Mouse (Mus musculus): ENCODE data around the gene Nkx2-2. TPM values are rescaled to one million over a fixed set of nuclear protein-coding genes. Genes with fewer than 3 reads are reported as not detected.

Gene Nkx2-2
- polyA plus RNA-seq, 1 experiment from 2014 or later = 1.4 TPM

DNA sequence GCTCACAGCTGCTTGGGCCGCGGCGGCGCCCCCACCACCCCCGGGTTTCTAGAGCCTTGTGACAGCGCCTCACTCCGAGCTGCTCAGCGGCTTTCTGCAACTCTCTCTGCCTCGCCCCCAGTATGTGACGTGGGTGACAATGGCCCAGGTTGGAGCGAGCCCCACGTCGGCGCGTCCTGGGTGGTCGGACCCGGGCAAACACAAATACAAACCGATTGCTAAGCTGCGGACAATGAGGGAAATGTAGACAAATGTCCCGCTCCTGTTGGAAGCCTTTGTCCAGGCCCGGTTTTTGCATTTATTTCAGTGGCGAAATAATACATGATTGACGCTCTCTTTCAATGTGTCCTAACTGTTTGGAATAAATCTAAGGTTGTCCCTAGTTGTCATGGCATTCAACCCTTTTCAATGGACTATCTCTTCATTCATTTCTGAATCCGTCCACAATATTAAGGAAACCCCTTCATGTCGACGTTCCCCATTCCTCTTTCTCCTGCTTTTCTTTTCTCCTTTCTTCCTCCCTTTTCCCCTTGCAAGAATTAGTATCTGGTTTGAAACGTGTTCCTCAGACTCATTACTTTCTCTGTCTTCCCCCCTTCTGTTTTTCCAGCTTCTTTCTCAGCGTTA is 5.9 kb downstream of the Nkx2-2 start:
- Histone ChIP-seq H3K4me1 (replicated peaks) (peaks cover 28% of the 10 kb centered on the region), H3K4me3 (no peak overlapping the region), H3K27ac (no peak overlapping the region), H3K9me3 (no peaks in the 10 kb centered on the region), H3K4me2 (0 out of 2 replicates have a peak overlapping the region, but pooled peaks have one; percentile 17), H3K36me3 (no peaks in the 10 kb centered on the region), H3K27me3 (peaks cover 94% of the 10 kb centered on the region), H3K9ac (no peak overlapping the region)
- WGBS = under 1% methylated on average over 28 of the region's 28 CpGs
- ATAC-seq (ENCODE audit: low FRiP score) = peak; percentile 53; the same call in 1 of the 2 replicates

GRCm38 (mm10) chr2:147187061-147187870 is 6.8 kb downstream of the Nkx2-2 start:
- H3K36me3 ChIP-seq = no peaks in the 10 kb centered on the region
- H3K9me3 ChIP-seq = no peaks in the 10 kb centered on the region
- H3K27ac ChIP-seq = no peak overlapping the region
- peaks cover 26% of the 10 kb centered on the region for H3K4me1 ChIP-seq (replicated peaks)
- H3K27me3 ChIP-seq = peaks cover 94% of the 10 kb centered on the region
- H3K9ac ChIP-seq = no peak overlapping the region
- WGBS = under 1% methylated on average over 32 of the region's 33 CpGs
- no peak overlapping the region for H3K4me3 ChIP-seq
- 0 out of 2 replicates have a peak overlapping the region, but pooled peaks have one; percentile 17 for H3K4me2 ChIP-seq
- ATAC-seq (ENCODE audit: low FRiP score) = no peak

DNA sequence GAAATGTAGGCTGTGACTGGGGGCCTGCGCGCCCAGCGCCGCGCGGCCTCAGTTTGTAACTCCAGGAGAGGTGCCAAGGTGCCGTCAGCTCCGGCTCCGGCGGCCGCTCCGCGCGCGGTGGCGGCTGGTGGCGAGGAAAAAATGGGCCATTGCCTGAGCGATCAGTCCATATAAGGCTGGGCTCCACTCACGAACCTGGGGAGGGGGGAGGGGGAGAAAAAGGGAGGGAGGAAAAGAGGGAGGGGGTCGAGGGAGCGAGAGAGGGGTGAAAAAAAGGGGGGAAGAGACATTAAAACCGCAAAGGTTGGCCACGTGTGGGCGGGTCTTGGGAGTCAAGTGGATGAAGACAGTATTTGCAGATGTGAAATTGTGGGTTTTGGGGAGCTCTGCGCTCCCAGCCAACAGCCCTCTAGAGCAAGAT is 7.8 kb downstream of the Nkx2-2 start:
- under 1% methylated on average over 21 of the region's 25 CpGs for WGBS
- no peaks in the 10 kb centered on the region for H3K9me3 ChIP-seq
- no peaks in the 10 kb centered on the region for H3K36me3 ChIP-seq
- peak overlapping the region; percentile 20; the same call in 1 of the 2 replicates for H3K4me2 ChIP-seq
- H3K4me1 ChIP-seq (replicated peaks) = peaks cover 26% of the 10 kb centered on the region
- H3K4me3 ChIP-seq = peak overlapping the region; percentile 27; the same call in 1 of the 2 replicates
- ATAC-seq (ENCODE audit: low FRiP score) = no peak
- H3K27me3 ChIP-seq = peaks cover 96% of the 10 kb centered on the region
- H3K27ac ChIP-seq = 0 out of 2 replicates have a peak overlapping the region, but pooled peaks have one; percentile 45
- no peak overlapping the region for H3K9ac ChIP-seq

DNA sequence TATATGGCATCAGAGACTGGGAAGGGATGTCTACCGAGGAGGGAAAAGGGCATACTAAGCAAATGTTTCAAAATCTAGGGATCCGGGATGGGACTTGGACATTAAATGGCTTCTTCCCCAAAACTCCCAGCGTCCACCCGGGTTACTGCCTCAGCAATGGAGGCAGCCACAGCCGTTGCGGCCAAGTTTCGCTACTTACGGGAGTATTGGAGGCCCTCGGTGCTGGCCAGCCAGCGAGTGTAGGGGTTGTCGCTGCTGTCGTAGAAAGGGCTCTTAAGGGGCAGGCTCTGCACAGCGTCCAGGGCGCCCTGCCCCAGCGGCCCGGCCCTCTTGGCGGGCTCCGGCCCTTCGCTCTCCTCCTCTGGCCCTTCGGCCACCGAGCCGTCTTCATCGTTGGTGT is 8.5 kb downstream of the Nkx2-2 start:
- peaks cover 33% of the 10 kb centered on the region for H3K4me1 ChIP-seq (replicated peaks)
- H3K9me3 ChIP-seq = no peaks in the 10 kb centered on the region
- H3K27ac ChIP-seq = peak overlapping the region; percentile 45
- WGBS = under 1% methylated on average over 23 of the region's 23 CpGs
- H3K4me3 ChIP-seq = peak overlapping the region; percentile 27
- no peak for ATAC-seq (ENCODE audit: low FRiP score)
- H3K4me2 ChIP-seq = peak overlapping the region; percentile 20
- no peaks in the 10 kb centered on the region for H3K36me3 ChIP-seq
- peak overlapping the region; percentile 44 for H3K9ac ChIP-seq
- H3K27me3 ChIP-seq = peaks cover 96% of the 10 kb centered on the region

GRCm38 (mm10) chr2:147184071-147184990 is 9.7 kb downstream of the Nkx2-2 start:
- Histone ChIP-seq H3K27ac (0 out of 2 replicates have a peak overlapping the region, but pooled peaks have one; percentile 1), H3K9me3 (no peaks in the 10 kb centered on the region), H3K4me2 (peak overlapping the region; percentile 27), H3K4me3 (peak overlapping the region; percentile 28), H3K9ac (peak overlapping the region; percentile 49), H3K36me3 (no peaks in the 10 kb centered on the region), H3K4me1 (replicated peaks) (peaks cover 29% of the 10 kb centered on the region), H3K27me3 (peaks cover 95% of the 10 kb centered on the region)
- WGBS = under 1% methylated on average over 65 of the region's 65 CpGs
- no peak for ATAC-seq (ENCODE audit: low FRiP score)

GRCm38 (mm10) chr2:147183521-147183920 is 10.5 kb downstream of the Nkx2-2 start:
- Histone ChIP-seq H3K36me3 (no peaks in the 10 kb centered on the region), H3K4me1 (replicated peaks) (peaks cover 29% of the 10 kb centered on the region), H3K4me2 (peak overlapping the region; percentile 27), H3K9ac (peak overlapping the region; percentile 49; the same call in 1 of the 2 replicates), H3K4me3 (peak overlapping the region; percentile 28), H3K27ac (0 out of 2 replicates have a peak overlapping the region, but pooled peaks have one; percentile 1), H3K27me3 (peaks cover 95% of the 10 kb centered on the region), H3K9me3 (no peaks in the 10 kb centered on the region)
- under 1% methylated on average over 12 of the region's 12 CpGs for WGBS
- ATAC-seq (ENCODE audit: low FRiP score) = no peak

DNA sequence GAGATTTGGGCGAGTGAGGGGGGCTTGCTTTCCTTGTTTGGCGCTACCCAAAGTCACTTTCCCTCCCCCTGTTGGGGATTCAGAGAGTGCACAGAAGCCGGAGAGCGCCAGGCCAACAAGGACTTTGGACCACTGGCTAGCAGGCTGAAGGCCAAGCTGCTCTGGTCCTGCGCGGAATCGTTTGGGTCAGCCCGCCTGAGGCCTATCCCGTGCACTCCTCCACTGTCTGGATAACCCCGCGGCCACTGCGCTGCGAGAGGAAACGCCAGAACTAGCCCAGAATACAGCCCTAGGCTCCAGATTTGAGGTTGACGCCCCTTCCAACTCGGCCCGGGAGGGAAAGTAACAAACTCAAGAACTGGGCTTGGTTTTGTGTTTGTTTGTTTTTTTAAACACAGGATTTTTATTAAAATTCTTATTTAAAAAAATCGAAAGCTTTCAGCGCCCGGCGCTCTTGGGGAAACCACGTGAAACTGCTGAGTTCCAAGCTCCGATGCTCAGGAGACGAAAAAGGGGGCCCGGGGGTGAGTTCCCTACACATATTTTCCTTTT is 11.3 kb downstream of the Nkx2-2 start:
- Histone ChIP-seq H3K27me3 (peaks cover 95% of the 10 kb centered on the region), H3K4me1 (replicated peaks) (peaks cover 32% of the 10 kb centered on the region), H3K27ac (no peak overlapping the region), H3K9ac (peak overlapping the region; percentile 15; the same call in 1 of the 2 replicates), H3K36me3 (no peaks in the 10 kb centered on the region), H3K4me2 (peak overlapping the region; percentile 9), H3K9me3 (no peaks in the 10 kb centered on the region), H3K4me3 (peak overlapping the region; percentile 10; the same call in 1 of the 2 replicates)
- ATAC-seq (ENCODE audit: low FRiP score) = no peak
- 4% methylated on average over 25 of the region's 25 CpGs for WGBS

- ATAC-seq (ENCODE audit: low FRiP score) = no peak
- Histone ChIP-seq H3K36me3 (no peaks in the 10 kb centered on the region), H3K4me3 (no peak overlapping the region), H3K27ac (no peak overlapping the region), H3K9me3 (no peaks in the 10 kb centered on the region), H3K9ac (no peak overlapping the region), H3K4me1 (replicated peaks) (peaks cover 27% of the 10 kb centered on the region), H3K4me2 (peak overlapping the region; percentile 9; the same call in 1 of the 2 replicates), H3K27me3 (peaks cover 95% of the 10 kb centered on the region)
- 11% methylated on average over 18 of the region's 18 CpGs for WGBS
These were observed 11.9 kb downstream of the Nkx2-2 start for GRCm38 (mm10) chr2:147181926-147182708.

DNA sequence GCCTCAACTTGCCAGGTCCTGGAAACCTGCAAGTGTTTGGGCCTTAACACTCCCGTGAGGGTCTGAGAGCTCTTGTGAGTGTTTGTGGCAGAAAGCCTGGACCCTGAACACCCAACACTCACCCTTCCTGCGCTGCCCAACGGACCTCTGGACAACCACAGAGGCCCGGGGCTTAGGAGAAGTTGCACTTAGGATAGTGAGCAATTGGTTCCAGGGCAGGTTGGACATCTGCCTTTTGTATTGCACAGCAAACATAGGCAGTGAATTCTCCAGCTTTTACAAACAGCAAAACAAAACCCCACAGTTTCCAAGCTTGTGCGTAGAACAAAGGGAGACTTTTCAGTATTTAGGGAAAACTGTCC is 12.8 kb downstream of the Nkx2-2 start:
- H3K27ac ChIP-seq = peak overlapping the region; percentile 19
- H3K27me3 ChIP-seq = peaks cover 95% of the 10 kb centered on the region
- 0 out of 2 replicates have a peak overlapping the region, but pooled peaks have one; percentile 4 for H3K4me3 ChIP-seq
- H3K36me3 ChIP-seq = no peaks in the 10 kb centered on the region
- no peaks in the 10 kb centered on the region for H3K9me3 ChIP-seq
- ATAC-seq (ENCODE audit: low FRiP score) = no peak
- peaks cover 27% of the 10 kb centered on the region for H3K4me1 ChIP-seq (replicated peaks)
- WGBS = 4% methylated on average over 5 of the region's 5 CpGs
- H3K4me2 ChIP-seq = peak overlapping the region; percentile 33
- H3K9ac ChIP-seq = peak overlapping the region; percentile 11; the same call in 1 of the 2 replicates

DNA sequence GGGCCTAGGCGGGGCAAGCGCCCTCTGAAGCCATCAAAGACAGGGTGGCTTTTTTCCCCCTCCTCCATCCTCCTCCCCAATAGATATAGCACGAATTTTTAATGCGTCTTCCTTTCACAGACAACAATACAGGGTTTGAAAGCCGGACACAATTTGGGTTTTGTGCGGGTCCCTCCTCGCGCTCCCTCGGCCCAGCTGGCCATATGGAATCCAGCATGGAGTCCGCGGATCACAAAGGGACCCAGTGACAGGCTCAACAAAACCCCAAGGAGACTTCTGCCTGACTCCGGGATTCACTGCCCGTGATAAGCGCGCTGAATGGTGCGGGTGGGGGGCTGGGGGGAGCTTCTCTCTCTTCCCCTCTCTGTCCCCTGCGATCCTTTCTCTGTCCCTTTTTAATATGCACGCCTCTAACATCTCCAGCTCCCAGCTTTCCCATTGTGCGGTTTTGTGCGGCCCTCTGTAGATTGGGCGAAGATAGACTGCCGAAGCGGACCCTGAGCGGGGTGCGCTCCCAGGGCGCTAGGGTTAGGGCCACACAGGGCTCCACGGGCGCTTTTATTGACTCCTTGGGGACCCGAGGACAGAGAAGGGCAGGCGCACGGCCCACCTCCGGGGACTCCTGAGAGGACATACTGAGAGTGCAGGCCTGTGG is 13.3 kb downstream of the Nkx2-2 start:
- no peaks in the 10 kb centered on the region for H3K9me3 ChIP-seq
- peak overlapping the region; percentile 11; the same call in 1 of the 2 replicates for H3K9ac ChIP-seq
- 0 out of 2 replicates have a peak overlapping the region, but pooled peaks have one; percentile 4 for H3K4me3 ChIP-seq
- H3K27me3 ChIP-seq = peaks cover 93% of the 10 kb centered on the region
- H3K27ac ChIP-seq = peak overlapping the region; percentile 19
- H3K36me3 ChIP-seq = no peaks in the 10 kb centered on the region
- H3K4me1 ChIP-seq (replicated peaks) = peaks cover 27% of the 10 kb centered on the region
- H3K4me2 ChIP-seq = peak overlapping the region; percentile 33
- 1% methylated on average over 32 of the region's 32 CpGs for WGBS
- peak; percentile 29; the same call in 1 of the 2 replicates for ATAC-seq (ENCODE audit: low FRiP score)
